Mouse (Mus musculus): ENCODE results near the gene Kcns1.

The Kcns1 gene

GRCm38 (mm10) chr2:164174649-164175395, 3.9 kb upstream of the Kcns1 start:
- DNase-seq (ENCODE audit: extremely low read depth, insufficient read length, low spot score), result no peak

GRCm38 (mm10) chr2:164173394-164173793, 2.5 kb upstream of the Kcns1 start:
- no peak for DNase-seq (ENCODE audit: extremely low read depth, insufficient read length, low spot score)

GRCm38 (mm10) chr2:164170326-164170725, 587 bp downstream of the Kcns1 start:
- no peak for DNase-seq (ENCODE audit: extremely low read depth, insufficient read length, low spot score)

GRCm38 (mm10) chr2:164168571-164168946, 2.4 kb downstream of the Kcns1 start:
- DNase-seq (ENCODE audit: extremely low read depth, insufficient read length, low spot score), result no peak

- no peak for DNase-seq (ENCODE audit: extremely low read depth, insufficient read length, low spot score)
Observed at GRCm38 (mm10) chr2:164167752-164168570, 3.0 kb downstream of the Kcns1 start.

- DNase-seq (ENCODE audit: extremely low read depth, insufficient read length, low spot score), result no peak
Observed at GRCm38 (mm10) chr2:164164941-164165340, 6.0 kb downstream of the Kcns1 start.

GRCm38 (mm10) chr2:164161515-164162055, 9.3 kb downstream of the Kcns1 start:
- DNase-seq (ENCODE audit: extremely low read depth, insufficient read length, low spot score), result no peak

GRCm38 (mm10) chr2:164158838-164159237, 12.1 kb downstream of the Kcns1 start:
- no peak for DNase-seq (ENCODE audit: extremely low read depth, insufficient read length, low spot score)

- no peak for DNase-seq (ENCODE audit: extremely low read depth, insufficient read length, low spot score)
Observed at GRCm38 (mm10) chr2:164156158-164156557, 14.8 kb downstream of the Kcns1 start.

- DNase-seq (ENCODE audit: extremely low read depth, insufficient read length, low spot score), result no peak
Observed at GRCm38 (mm10) chr2:164154007-164154406, 16.9 kb downstream of the Kcns1 start.

GRCm38 (mm10) chr2:164152341-164152740, 18.6 kb downstream of the Kcns1 start:
- no peak for DNase-seq (ENCODE audit: extremely low read depth, insufficient read length, low spot score)

GRCm38 (mm10) chr2:164150086-164150760, 20.7 kb downstream of the Kcns1 start:
- DNase-seq (ENCODE audit: extremely low read depth, insufficient read length, low spot score), result no peak

- no peak for DNase-seq (ENCODE audit: extremely low read depth, insufficient read length, low spot score)
Observed at GRCm38 (mm10) chr2:164146556-164146955, 24.4 kb downstream of the Kcns1 start.

- no peak for DNase-seq (ENCODE audit: extremely low read depth, insufficient read length, low spot score)
Observed at GRCm38 (mm10) chr2:164144541-164144940, 26.4 kb downstream of the Kcns1 start.

- DNase-seq (ENCODE audit: extremely low read depth, insufficient read length, low spot score), result no peak
Observed at GRCm38 (mm10) chr2:164144025-164144424, 26.9 kb downstream of the Kcns1 start.

GRCm38 (mm10) chr2:164142021-164142420, 28.9 kb downstream of the Kcns1 start:
- no peak for DNase-seq (ENCODE audit: extremely low read depth, insufficient read length, low spot score)

- DNase-seq (ENCODE audit: extremely low read depth, insufficient read length, low spot score), result no peak
Observed at GRCm38 (mm10) chr2:164137754-164138153, 33.2 kb downstream of the Kcns1 start.

- DNase-seq (ENCODE audit: extremely low read depth, insufficient read length, low spot score), result no peak
Observed at GRCm38 (mm10) chr2:164136393-164136792, 34.5 kb downstream of the Kcns1 start.

- DNase-seq (ENCODE audit: extremely low read depth, insufficient read length, low spot score), result no peak
Observed at GRCm38 (mm10) chr2:164135367-164135766, 35.5 kb downstream of the Kcns1 start.

- DNase-seq (ENCODE audit: extremely low read depth, insufficient read length, low spot score), result no peak
Observed at GRCm38 (mm10) chr2:164134563-164134962, 36.4 kb downstream of the Kcns1 start.

- DNase-seq (ENCODE audit: extremely low read depth, insufficient read length, low spot score), result no peak
Observed at GRCm38 (mm10) chr2:164131586-164131985, 39.3 kb downstream of the Kcns1 start.
